Mouse (Mus musculus) kidney, adult 2 months (tissue): ENCODE measurements around the gene Yif1b. TPM values are rescaled to one million over a fixed set of nuclear protein-coding genes. Genes with fewer than 3 reads are reported as not detected.
A peak's percentile ranks its signal among the peaks of the same experiment; 100 is the strongest.

Experiments used
- DNase-seq: peaks from one replicate; pipeline ENCODE4 v3.0.0; 2021
- H3K27ac ChIP-seq: fragments of 200-500 bp; 2 replicates; pipeline ENCODE4 v1.5.1; 2012; ENCODE audit warnings: low read depth, low read length, control low read depth, inconsistent platforms; ENCODE audit not compliant: insufficient read depth
- H3K27me3 ChIP-seq: fragments of 200-500 bp; replicated peaks from 2 replicates; pipeline ENCODE4 v1.6.1; 2012; ENCODE audit warnings: mild to moderate bottlenecking, moderate library complexity, low read length, inconsistent platforms; ENCODE audit not compliant: control insufficient read depth, insufficient read depth
- H3K36me3 ChIP-seq: fragments of 200-500 bp; 2 replicates; pipeline ENCODE4 v1.6.1; 2012; ENCODE audit warnings: mild to moderate bottlenecking, moderate library complexity, low read length, inconsistent platforms; ENCODE audit not compliant: control insufficient read depth, insufficient read depth
- H3K4me1 ChIP-seq: fragments of 200-500 bp; 2 replicates; pipeline ENCODE4 v1.6.1; 2011; ENCODE audit warnings: low read length; ENCODE audit not compliant: control insufficient read depth, insufficient read depth
- H3K4me3 ChIP-seq: fragments of 200-500 bp; 2 replicates; pipeline ENCODE4 v1.5.1; 2011; ENCODE audit warnings: mild to moderate bottlenecking, low read depth, low read length, control low read depth; ENCODE audit not compliant: insufficient read depth
- CTCF ChIP-seq: fragments of 200-500 bp; conservative IDR thresholded peaks from 2 replicates; pipeline ENCODE4 v1.5.1; 2011; ENCODE audit warnings: low read depth, mild to moderate bottlenecking, control low read depth, low read length, moderate library complexity, mixed read lengths; ENCODE audit not compliant: insufficient read depth, insufficient read length
- POLR2A ChIP-seq: fragments of 200-500 bp; IDR thresholded peaks from one replicate; pipeline ENCODE4 v1.6.1; 2011; ENCODE audit warnings: low read depth, low read length, control low read depth
- WGBS: fragments of 180-500 bp; shearing (Covaris S2); methylation state at CpG from one replicate; pipeline ENCODE4 v1.1.7; 2018; 5-methylcytosine and 5-hydroxymethylcytosine counted together
- polyA plus RNA-seq: library from polyadenylated mRNA; depleted of rRNA; stranded (reverse); fragments of >200 nt; gene quantifications from 2 replicates; pipeline ENCODE4 v1.2.3, GENCODE M21; 2012

Gene Yif1b
- polyA plus RNA-seq, 1 experiment = 179 TPM

GRCm38 (mm10) chr7:29255875-29256274 lies 17.7 kb downstream of the Yif1b start:
- 47% methylated on average over 4 of the region's 4 CpGs for WGBS
- no peak overlapping the region for H3K27ac ChIP-seq
- DNase-seq = peak; percentile 28
- H3K36me3 ChIP-seq = no peaks in the 10 kb centered on the region; the same call in 1 of the 2 replicates
- peaks cover 12% of the 10 kb centered on the region; the same call in 1 of the 2 replicates for H3K4me1 ChIP-seq
- H3K27me3 ChIP-seq = no peaks in the 10 kb centered on the region
- no peak overlapping the region for H3K4me3 ChIP-seq
- TF ChIP-seq POLR2A (no peak), CTCF (no peak)

GRCm38 (mm10) chr7:29257368-29257767 lies 19.2 kb downstream of the Yif1b start:
- Histone ChIP-seq H3K36me3 (no peaks in the 10 kb centered on the region; the same call in 1 of the 2 replicates), H3K27ac (no peak overlapping the region; the same call in 1 of the 2 replicates), H3K4me3 (no peak overlapping the region), H3K27me3 (no peaks in the 10 kb centered on the region), H3K4me1 (peaks cover 14% of the 10 kb centered on the region)
- TF ChIP-seq POLR2A (no peak), CTCF (no peak)
- peak; percentile 92 for DNase-seq
- 31% methylated on average over 1 of the region's 1 CpGs for WGBS

GRCm38 (mm10) chr7:29259781-29260730 lies 21.9 kb downstream of the Yif1b start:
- DNase-seq = no peak
- Histone ChIP-seq H3K4me3 (no peak overlapping the region), H3K27ac (no peak overlapping the region), H3K36me3 (no peaks in the 10 kb centered on the region; the same call in 1 of the 2 replicates), H3K27me3 (no peaks in the 10 kb centered on the region), H3K4me1 (peaks cover 24% of the 10 kb centered on the region)
- WGBS = 74% methylated on average over 10 of the region's 10 CpGs
- no peak for TF ChIP-seq POLR2A
- TF ChIP-seq CTCF = no peak

- H3K36me3 ChIP-seq = no peaks in the 10 kb centered on the region
- 38% methylated on average over 6 of the region's 6 CpGs for WGBS
Measured at GRCm38 (mm10) chr7:29262151-29262550, 24.0 kb downstream of the Yif1b start.

GRCm38 (mm10) chr7:29263831-29264230 lies 25.7 kb downstream of the Yif1b start:
- no peak overlapping the region for H3K4me3 ChIP-seq
- TF ChIP-seq POLR2A (no peak), CTCF (no peak)

More at GRCm38 (mm10) chr7:29262151-29262550, 24.0 kb downstream of the Yif1b start:
- peaks cover 41% of the 10 kb centered on the region for H3K4me1 ChIP-seq
- H3K27me3 ChIP-seq = no peaks in the 10 kb centered on the region
- no peak for TF ChIP-seq CTCF
- no peak for TF ChIP-seq POLR2A
- peak overlapping the region; percentile 44; the same call in 1 of the 2 replicates for H3K27ac ChIP-seq
- no peak overlapping the region for H3K4me3 ChIP-seq
- DNase-seq = peak; percentile 84

GRCm38 (mm10) chr7:29265636-29266035 lies 27.5 kb downstream of the Yif1b start:
- H3K4me3 ChIP-seq = no peak overlapping the region
- H3K36me3 ChIP-seq = no peaks in the 10 kb centered on the region
- no peak for TF ChIP-seq CTCF
- TF ChIP-seq POLR2A = no peak
- 47% methylated on average over 7 of the region's 7 CpGs for WGBS
- H3K4me1 ChIP-seq = peaks cover 50% of the 10 kb centered on the region
- DNase-seq = peak; percentile 33
- peak overlapping the region; percentile 72 for H3K27ac ChIP-seq
- no peaks in the 10 kb centered on the region for H3K27me3 ChIP-seq

More at GRCm38 (mm10) chr7:29263831-29264230, 25.7 kb downstream of the Yif1b start:
- DNase-seq = peak; percentile 26
- Histone ChIP-seq H3K27me3 (no peaks in the 10 kb centered on the region), H3K27ac (peak overlapping the region; percentile 69; the same call in 1 of the 2 replicates), H3K4me1 (peaks cover 44% of the 10 kb centered on the region), H3K36me3 (no peaks in the 10 kb centered on the region)
- WGBS = 67% methylated on average over 3 of the region's 3 CpGs

- DNase-seq = peak; percentile 91
- peak overlapping the region; percentile 40; the same call in 1 of the 2 replicates for H3K27ac ChIP-seq
- no peaks in the 10 kb centered on the region for H3K27me3 ChIP-seq
- 38% methylated on average over 4 of the region's 4 CpGs for WGBS
- no peak for TF ChIP-seq POLR2A
- TF ChIP-seq CTCF = no peak
- H3K4me1 ChIP-seq = peaks cover 56% of the 10 kb centered on the region
- no peaks in the 10 kb centered on the region for H3K36me3 ChIP-seq
- H3K4me3 ChIP-seq = no peak overlapping the region
Measured at GRCm38 (mm10) chr7:29266931-29267330, 28.8 kb downstream of the Yif1b start.
